Mouse (Mus musculus): ENCODE data around the gene Wdr78.

DNA sequence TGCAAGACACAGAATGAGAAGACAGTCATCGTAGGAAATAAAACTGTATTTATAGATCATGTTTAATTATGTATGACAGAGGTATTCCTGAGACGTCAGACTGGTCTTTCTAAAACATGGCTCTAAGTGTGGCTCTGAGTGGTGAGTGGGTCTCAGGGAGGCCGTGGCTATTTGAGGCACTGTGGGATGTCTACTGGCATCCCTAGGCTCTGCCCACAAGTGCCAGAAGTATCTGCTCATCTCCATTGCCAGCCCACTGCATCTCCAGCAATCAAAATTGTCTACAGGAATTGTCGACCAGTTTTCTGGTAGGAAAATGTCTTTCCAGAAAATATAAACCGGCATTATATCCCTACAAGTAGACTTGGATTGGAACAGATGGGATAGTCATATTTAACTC, 57.4 kb downstream of the Wdr78 start:
- TF ChIP-seq CTCF (IDR thresholded peaks at IDR 0.05; ENCODE audit: control insufficient read depth, insufficient read depth, insufficient read length) (no peak), MYOD1 (IDR thresholded peaks at IDR 0.05; ENCODE audit: control insufficient read depth, insufficient read length, low read depth) (no peak), FOSL1 (IDR thresholded peaks at IDR 0.05; ENCODE audit: insufficient read depth, low read length, poor library complexity, severe bottlenecking) (no peak), CEBPB (IDR thresholded peaks at IDR 0.05; ENCODE audit: low read depth) (no peak), MAX (IDR thresholded peaks at IDR 0.05) (no peak), USF1 (IDR thresholded peaks at IDR 0.05; ENCODE audit: low read depth) (no peak)
